Mouse (Mus musculus): ENCODE results near the gene Catsperz. TPM values are rescaled to one million over a fixed set of nuclear protein-coding genes. Genes with fewer than 3 reads are reported as not detected.
"Not testable (repeated sequence)": the region's sequence is repeated elsewhere in the genome, so short reads cannot be mapped to it uniquely, and the experiment has no call there.

Catsperz gene
- polyA plus RNA-seq, 2 experiments = 5.4 to 5.6 TPM

DNA sequence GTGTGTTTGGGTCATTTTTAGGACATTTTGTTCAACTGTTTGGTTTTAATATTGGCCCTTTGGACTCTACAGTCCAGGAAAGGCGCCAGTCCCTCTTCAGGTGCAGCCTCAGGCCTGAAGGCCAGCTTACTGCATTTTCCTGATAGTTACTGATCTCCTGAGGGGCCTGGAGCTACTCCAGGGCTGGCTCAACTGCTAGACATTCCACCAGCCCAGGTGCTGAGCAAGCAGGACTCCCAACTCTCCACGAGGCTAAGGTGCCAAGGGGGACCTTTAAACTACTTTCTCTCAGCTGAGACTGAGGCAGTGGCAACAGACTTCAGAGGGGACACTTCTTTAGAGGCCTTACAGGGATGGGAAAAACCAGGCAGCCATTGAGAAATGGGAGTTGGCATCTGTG, 20.3 kb downstream of the Catsperz start:
- Histone ChIP-seq H3K9me3 (ENCODE audit: control insufficient read depth, low read length) (no peaks in the 10 kb centered on the region), H3K36me3 (ENCODE audit: control insufficient read depth, insufficient read depth, low read length) (peaks cover 22% of the 10 kb centered on the region; the same call in 1 of the 2 replicates), H3K27ac (replicated peaks; ENCODE audit: low read depth, low read length) (no peak overlapping the region), H3K9ac (ENCODE audit: low read depth, low read length, severe bottlenecking) (no peak overlapping the region), H3K27me3 (ENCODE audit: control insufficient read depth, insufficient read depth, low read length) (no peaks in the 10 kb centered on the region), H3K4me2 (replicated peaks; ENCODE audit: low read depth, low read length, severe bottlenecking) (no peak overlapping the region), H3K4me1 (ENCODE audit: control insufficient read depth, insufficient read depth, low read length) (peaks cover 12% of the 10 kb centered on the region), H3K4me3 (replicated peaks; ENCODE audit: low read length) (no peak overlapping the region)
- no peak for TF ChIP-seq POLR2A (IDR thresholded peaks at IDR 0.05; ENCODE audit: borderline replicate concordance, extremely low read depth, insufficient read depth, insufficient read length)
- DNase-seq (ENCODE audit: low spot score) (no peak), ATAC-seq (ENCODE audit: low FRiP score, low read depth) (no peak)
- WGBS = 77% methylated on average over 2 of the region's 2 CpGs

GRCm38 (mm10) chr19:6903031-6903430, 22.1 kb downstream of the Catsperz start:
- ATAC-seq (ENCODE audit: low FRiP score, low read depth) = no peak
- no peak for TF ChIP-seq POLR2A (IDR thresholded peaks at IDR 0.05; ENCODE audit: borderline replicate concordance, extremely low read depth, insufficient read depth, insufficient read length)
- 82% methylated on average over 1 of the region's 1 CpGs for WGBS

DNA sequence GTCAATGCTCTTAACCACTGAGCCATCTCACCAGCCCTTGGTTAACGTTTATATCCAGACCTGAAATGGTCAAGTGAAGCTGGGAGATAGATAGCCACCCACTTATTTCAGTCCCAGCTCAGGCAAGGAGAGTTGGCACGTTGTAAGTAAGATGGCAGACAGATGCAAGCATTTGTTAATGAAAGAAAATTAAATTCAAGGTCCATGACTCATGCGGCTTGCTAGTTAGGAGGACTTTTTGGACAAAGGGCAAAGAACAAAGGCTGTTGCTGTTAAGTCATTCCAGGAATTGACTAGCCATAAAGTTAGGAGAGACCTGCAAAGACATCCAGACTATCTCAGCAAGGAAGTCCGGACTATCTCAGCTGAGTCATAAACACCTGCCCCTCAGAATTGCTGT, 25.5 kb downstream of the Catsperz start:
- Histone ChIP-seq H3K4me2 (replicated peaks; ENCODE audit: low read depth, low read length, severe bottlenecking) (no peak overlapping the region), H3K9ac (ENCODE audit: low read depth, low read length, severe bottlenecking) (no peak overlapping the region), H3K4me1 (ENCODE audit: control insufficient read depth, insufficient read depth, low read length) (no peaks in the 10 kb centered on the region), H3K4me3 (replicated peaks; ENCODE audit: low read length) (no peak overlapping the region), H3K36me3 (ENCODE audit: control insufficient read depth, insufficient read depth, low read length) (no peaks in the 10 kb centered on the region), H3K27me3 (ENCODE audit: control insufficient read depth, insufficient read depth, low read length) (no peaks in the 10 kb centered on the region), H3K27ac (replicated peaks; ENCODE audit: low read depth, low read length) (no peak overlapping the region), H3K9me3 (ENCODE audit: control insufficient read depth, low read length) (no peaks in the 10 kb centered on the region)
- 81% methylated on average over 4 of the region's 4 CpGs for WGBS
- ATAC-seq (ENCODE audit: low FRiP score, low read depth) = no peak
- DNase-seq (ENCODE audit: low spot score) = no peak
- no peak for TF ChIP-seq POLR2A (IDR thresholded peaks at IDR 0.05; ENCODE audit: borderline replicate concordance, extremely low read depth, insufficient read depth, insufficient read length)

More at GRCm38 (mm10) chr19:6903031-6903430, 22.1 kb downstream of the Catsperz start:
- Histone ChIP-seq H3K4me1 (ENCODE audit: control insufficient read depth, insufficient read depth, low read length) (peaks cover 7% of the 10 kb centered on the region), H3K27me3 (ENCODE audit: control insufficient read depth, insufficient read depth, low read length) (no peaks in the 10 kb centered on the region), H3K4me3 (replicated peaks; ENCODE audit: low read length) (no peak overlapping the region), H3K36me3 (ENCODE audit: control insufficient read depth, insufficient read depth, low read length) (peaks cover 22% of the 10 kb centered on the region; the same call in 1 of the 2 replicates), H3K27ac (replicated peaks; ENCODE audit: low read depth, low read length) (no peak overlapping the region), H3K4me2 (replicated peaks; ENCODE audit: low read depth, low read length, severe bottlenecking) (no peak overlapping the region), H3K9ac (ENCODE audit: low read depth, low read length, severe bottlenecking) (no peak overlapping the region), H3K9me3 (ENCODE audit: control insufficient read depth, low read length) (no peaks in the 10 kb centered on the region)
- no peak for DNase-seq (ENCODE audit: low spot score)

DNA sequence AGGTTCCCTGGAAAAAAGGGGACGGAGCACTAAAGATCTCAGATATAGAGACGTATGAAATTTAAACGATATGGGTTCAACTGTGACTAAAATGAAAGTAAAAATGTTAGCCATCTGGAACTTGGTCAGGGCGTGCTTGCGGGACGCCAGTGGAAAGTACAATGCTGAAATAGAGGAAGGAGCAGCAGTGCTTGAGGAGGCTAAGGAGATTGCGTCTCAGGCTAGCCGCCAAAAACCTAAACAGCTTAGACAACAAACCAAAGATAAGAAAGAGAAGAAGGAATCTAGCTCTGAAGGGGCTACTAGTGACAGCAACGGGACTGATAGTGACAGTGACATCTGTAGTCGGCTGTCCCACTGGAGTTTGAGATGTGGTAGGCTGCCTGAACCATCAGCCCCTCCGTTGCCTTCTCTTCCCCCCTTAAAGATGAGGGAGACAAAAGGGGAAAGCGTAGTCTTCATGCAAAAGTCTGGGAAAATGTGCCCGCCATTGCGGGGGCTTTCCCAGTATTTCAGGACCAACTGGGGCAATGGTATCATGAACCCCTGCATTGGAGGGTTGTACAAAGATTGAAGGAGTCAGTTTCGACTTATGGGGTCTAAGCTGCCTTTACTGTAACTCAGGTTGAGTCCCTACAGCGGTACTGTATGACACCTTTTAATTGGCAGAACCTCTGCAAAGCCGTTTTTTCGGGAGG, 29.4 kb downstream of the Catsperz start:
- H3K4me1 ChIP-seq (ENCODE audit: control insufficient read depth, insufficient read depth, low read length); H3K4me2 ChIP-seq (replicated peaks; ENCODE audit: low read depth, low read length, severe bottlenecking); H3K9me3 ChIP-seq (ENCODE audit: control insufficient read depth, low read length); H3K27ac ChIP-seq (replicated peaks; ENCODE audit: low read depth, low read length); H3K36me3 ChIP-seq (ENCODE audit: control insufficient read depth, insufficient read depth, low read length); H3K9ac ChIP-seq (ENCODE audit: low read depth, low read length, severe bottlenecking); DNase-seq (ENCODE audit: low spot score); ATAC-seq (ENCODE audit: low FRiP score, low read depth); H3K4me3 ChIP-seq (replicated peaks; ENCODE audit: low read length); H3K27me3 ChIP-seq (ENCODE audit: control insufficient read depth, insufficient read depth, low read length): not testable (repeated sequence)
- 88% methylated on average over 18 of the region's 18 CpGs for WGBS

- H3K4me2 ChIP-seq (replicated peaks; ENCODE audit: low read depth, low read length, severe bottlenecking) = no peak overlapping the region
- WGBS = 89% methylated on average over 14 of the region's 14 CpGs
Observed at GRCm38 (mm10) chr19:6893731-6894451, 31.3 kb downstream of the Catsperz start.

More at GRCm38 (mm10) chr19:6893731-6894451, 31.3 kb downstream of the Catsperz start:
- H3K4me1 ChIP-seq (ENCODE audit: control insufficient read depth, insufficient read depth, low read length) = no peaks in the 10 kb centered on the region
- H3K9me3 ChIP-seq (ENCODE audit: control insufficient read depth, low read length) = no peaks in the 10 kb centered on the region
- TF ChIP-seq POLR2A (IDR thresholded peaks at IDR 0.05; ENCODE audit: borderline replicate concordance, extremely low read depth, insufficient read depth, insufficient read length) = no peak
- H3K27ac ChIP-seq (replicated peaks; ENCODE audit: low read depth, low read length) = no peak overlapping the region
- ATAC-seq (ENCODE audit: low FRiP score, low read depth) (no peak), DNase-seq (ENCODE audit: low spot score) (no peak)
- no peaks in the 10 kb centered on the region for H3K27me3 ChIP-seq (ENCODE audit: control insufficient read depth, insufficient read depth, low read length)
- H3K9ac ChIP-seq (ENCODE audit: low read depth, low read length, severe bottlenecking) = no peak overlapping the region
- no peak overlapping the region for H3K4me3 ChIP-seq (replicated peaks; ENCODE audit: low read length)
- H3K36me3 ChIP-seq (ENCODE audit: control insufficient read depth, insufficient read depth, low read length) = no peaks in the 10 kb centered on the region

All from limb, embryonic 14.5 days (tissue).